Mouse (Mus musculus): ENCODE measurements around the gene Rbm6. TPM values are rescaled to one million over a fixed set of nuclear protein-coding genes. Genes with fewer than 3 reads are reported as not detected.

Rbm6 gene
- polyA plus RNA-seq, 1 experiment from 2014 or later, result 40.2 TPM

- no peaks in the 10 kb centered on the region for H3K9me3 ChIP-seq (replicated peaks; ENCODE audit: low read length)
- H3K4me3 ChIP-seq (replicated peaks; ENCODE audit: low read depth, low read length), result no peak overlapping the region
- H3K27ac ChIP-seq, result no peak overlapping the region
- TF ChIP-seq CTCF (IDR thresholded peaks at IDR 0.05; ENCODE audit: low read depth), result no peak
- H3K4me1 ChIP-seq (replicated peaks; ENCODE audit: insufficient read depth, low read length), result no peaks in the 10 kb centered on the region
- H3K36me3 ChIP-seq (ENCODE audit: insufficient read depth, low read length), result peaks cover 93% of the 10 kb centered on the region
- no peak overlapping the region for H3K9ac ChIP-seq (ENCODE audit: low read depth, low read length)
- H3K4me2 ChIP-seq (ENCODE audit: low read length), result no peak overlapping the region
- H3K27me3 ChIP-seq (ENCODE audit: insufficient read depth, low read length), result no peaks in the 10 kb centered on the region
- DNase-seq (ENCODE audit: low spot score) (no peak), ATAC-seq (replicated peaks; ENCODE audit: low FRiP score, low read depth) (no peak)
- 97% methylated on average over 3 of the region's 3 CpGs for WGBS
Measured at GRCm38 (mm10) chr9:107748063-107748462, 125.0 kb downstream of the Rbm6 start.

DNA sequence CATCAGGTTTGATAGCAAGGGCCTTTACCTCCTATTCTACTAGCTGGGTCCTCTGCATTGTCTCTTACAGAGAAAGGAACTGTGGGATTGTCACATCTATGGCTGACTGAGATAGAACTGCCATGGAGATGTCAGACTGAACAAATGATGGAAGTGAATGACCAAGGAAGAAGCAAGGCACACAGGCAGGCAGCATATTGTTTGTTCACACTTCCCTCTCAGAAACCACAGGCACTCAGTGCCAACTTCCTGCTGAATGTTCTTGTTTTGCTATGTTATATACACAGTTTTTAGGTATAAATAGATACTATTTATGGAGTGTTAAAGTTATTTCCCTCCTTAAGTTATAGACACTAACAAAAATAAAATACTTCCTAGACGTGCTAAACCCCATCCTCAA is 125.7 kb downstream of the Rbm6 start:
- H3K4me2 ChIP-seq (ENCODE audit: low read length), result no peak overlapping the region
- H3K27me3 ChIP-seq (ENCODE audit: insufficient read depth, low read length), result no peaks in the 10 kb centered on the region
- TF ChIP-seq CTCF (IDR thresholded peaks at IDR 0.05; ENCODE audit: low read depth), result no peak
- H3K27ac ChIP-seq, result no peak overlapping the region
- no peak overlapping the region for H3K9ac ChIP-seq (ENCODE audit: low read depth, low read length)
- H3K36me3 ChIP-seq (ENCODE audit: insufficient read depth, low read length), result peaks cover 93% of the 10 kb centered on the region
- WGBS, result 91% methylated on average over 1 of the region's 1 CpGs
- H3K4me3 ChIP-seq (replicated peaks; ENCODE audit: low read depth, low read length), result no peak overlapping the region
- DNase-seq (ENCODE audit: low spot score) (no peak), ATAC-seq (replicated peaks; ENCODE audit: low FRiP score, low read depth) (no peak)
- no peaks in the 10 kb centered on the region for H3K4me1 ChIP-seq (replicated peaks; ENCODE audit: insufficient read depth, low read length)
- no peaks in the 10 kb centered on the region for H3K9me3 ChIP-seq (replicated peaks; ENCODE audit: low read length)

- no peaks in the 10 kb centered on the region for H3K9me3 ChIP-seq (replicated peaks; ENCODE audit: low read length)
- no peaks in the 10 kb centered on the region for H3K4me1 ChIP-seq (replicated peaks; ENCODE audit: insufficient read depth, low read length)
- 92% methylated on average over 3 of the region's 3 CpGs for WGBS
- no peaks in the 10 kb centered on the region for H3K27me3 ChIP-seq (ENCODE audit: insufficient read depth, low read length)
- H3K4me3 ChIP-seq (replicated peaks; ENCODE audit: low read depth, low read length), result no peak overlapping the region
- no peak for ATAC-seq (replicated peaks; ENCODE audit: low FRiP score, low read depth)
- H3K9ac ChIP-seq (ENCODE audit: low read depth, low read length), result no peak overlapping the region
- TF ChIP-seq CTCF (IDR thresholded peaks at IDR 0.05; ENCODE audit: low read depth), result peak; percentile 57
- H3K27ac ChIP-seq, result no peak overlapping the region
- no peak overlapping the region for H3K4me2 ChIP-seq (ENCODE audit: low read length)
- H3K36me3 ChIP-seq (ENCODE audit: insufficient read depth, low read length), result peaks cover 93% of the 10 kb centered on the region
- no peak for DNase-seq (ENCODE audit: low spot score)
Measured at GRCm38 (mm10) chr9:107746679-107747078, 126.4 kb downstream of the Rbm6 start.

DNA sequence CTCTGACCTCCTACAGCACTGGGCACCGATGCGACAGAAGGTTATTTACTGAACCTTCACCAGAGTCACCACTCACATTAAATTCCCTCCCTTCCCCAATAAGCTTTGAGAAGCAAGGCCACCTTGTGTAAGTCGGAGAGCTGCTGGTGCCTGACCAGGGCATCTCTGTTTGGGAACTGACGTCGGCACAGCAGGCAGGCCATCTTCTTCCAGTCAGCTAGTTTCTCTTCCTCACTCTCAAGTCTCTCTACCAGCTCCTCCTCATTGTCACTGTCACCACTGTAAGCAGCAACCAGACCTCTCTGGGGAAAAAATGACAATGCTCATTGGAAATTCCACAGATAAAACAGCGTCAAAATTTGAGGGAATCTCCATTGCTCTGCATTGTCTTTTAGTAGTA is 129.0 kb downstream of the Rbm6 start:
- no peak for TF ChIP-seq CTCF (IDR thresholded peaks at IDR 0.05; ENCODE audit: low read depth)
- ATAC-seq (replicated peaks; ENCODE audit: low FRiP score, low read depth) (no peak), DNase-seq (ENCODE audit: low spot score) (no peak)
- 91% methylated on average over 6 of the region's 6 CpGs for WGBS
- Histone ChIP-seq H3K36me3 (ENCODE audit: insufficient read depth, low read length) (peaks cover 90% of the 10 kb centered on the region), H3K4me3 (replicated peaks; ENCODE audit: low read depth, low read length) (no peak overlapping the region), H3K4me2 (ENCODE audit: low read length) (no peak overlapping the region), H3K27ac (no peak overlapping the region), H3K9me3 (replicated peaks; ENCODE audit: low read length) (no peaks in the 10 kb centered on the region), H3K27me3 (ENCODE audit: insufficient read depth, low read length) (no peaks in the 10 kb centered on the region), H3K4me1 (replicated peaks; ENCODE audit: insufficient read depth, low read length) (no peaks in the 10 kb centered on the region), H3K9ac (ENCODE audit: low read depth, low read length) (no peak overlapping the region)

DNA sequence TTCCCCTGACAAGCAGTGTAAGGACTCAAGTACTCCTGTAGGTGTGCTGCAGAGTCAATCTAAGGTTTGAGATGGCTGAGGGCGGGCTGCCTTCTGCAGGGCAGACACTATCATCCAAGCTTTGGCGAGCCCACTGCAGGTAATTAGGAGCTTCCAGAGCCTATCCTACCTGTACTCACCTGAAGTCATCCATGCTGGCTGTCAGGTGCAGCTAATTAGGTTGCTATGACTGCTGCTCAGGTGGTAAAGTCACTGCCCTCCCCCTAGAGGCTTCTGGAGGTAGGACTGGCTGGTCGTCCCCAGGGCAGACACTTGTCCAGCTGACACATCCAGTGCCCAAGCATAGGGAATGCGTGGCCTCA is 134.2 kb downstream of the Rbm6 start:
- TF ChIP-seq CTCF (IDR thresholded peaks at IDR 0.05; ENCODE audit: low read depth), result peak; percentile 69
- H3K4me2 ChIP-seq (ENCODE audit: low read length), result no peak overlapping the region
- DNase-seq (ENCODE audit: low spot score) (peak; percentile 61), ATAC-seq (replicated peaks; ENCODE audit: low FRiP score, low read depth) (peak; percentile 49)
- H3K36me3 ChIP-seq (ENCODE audit: insufficient read depth, low read length), result peaks cover 42% of the 10 kb centered on the region
- no peaks in the 10 kb centered on the region for H3K9me3 ChIP-seq (replicated peaks; ENCODE audit: low read length)
- H3K4me1 ChIP-seq (replicated peaks; ENCODE audit: insufficient read depth, low read length), result peaks cover 24% of the 10 kb centered on the region
- H3K4me3 ChIP-seq (replicated peaks; ENCODE audit: low read depth, low read length), result no peak overlapping the region
- no peak overlapping the region for H3K9ac ChIP-seq (ENCODE audit: low read depth, low read length)
- 56% methylated on average over 4 of the region's 4 CpGs for WGBS
- H3K27ac ChIP-seq, result no peak overlapping the region
- H3K27me3 ChIP-seq (ENCODE audit: insufficient read depth, low read length), result no peaks in the 10 kb centered on the region

DNA sequence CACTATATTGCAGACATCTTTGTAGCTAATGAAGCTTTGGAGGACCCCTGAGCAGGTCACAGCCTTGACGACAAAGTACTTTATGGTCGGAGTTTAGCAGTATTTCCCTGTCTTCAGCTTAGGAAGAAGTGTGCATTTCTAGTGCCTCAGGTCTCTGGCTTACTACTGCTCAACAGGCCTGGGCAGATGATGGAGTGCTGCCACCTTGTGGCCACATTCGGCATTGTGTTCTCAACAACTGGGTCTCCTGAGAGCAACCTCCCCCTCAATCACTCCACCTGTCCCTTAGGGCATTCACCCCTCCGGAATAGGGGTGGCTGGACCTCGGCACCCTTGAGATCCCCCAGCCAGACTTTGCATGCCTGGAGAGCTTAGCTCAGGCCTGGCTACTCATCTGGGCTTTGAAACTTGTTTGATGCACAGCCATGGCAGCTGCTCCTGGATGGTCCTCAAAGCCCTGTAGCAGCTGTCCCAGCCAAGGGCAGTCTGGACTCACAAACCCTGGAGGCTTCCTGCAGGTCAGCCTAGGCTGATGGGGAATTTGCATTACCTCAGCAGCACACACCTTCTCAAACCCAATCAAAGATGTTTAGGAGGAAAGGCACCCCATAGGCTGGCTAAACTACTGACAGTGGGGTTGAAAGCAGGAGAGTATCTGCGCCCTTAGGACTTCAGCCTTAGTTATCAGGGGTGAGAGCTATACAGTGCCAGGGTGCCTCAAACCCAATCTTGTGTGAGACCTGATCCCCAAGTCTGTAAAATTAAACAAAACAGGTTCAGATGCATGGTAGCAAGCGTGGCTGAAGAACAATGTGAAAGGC is 134.8 kb downstream of the Rbm6 start:
- no peak overlapping the region for H3K4me3 ChIP-seq (replicated peaks; ENCODE audit: low read depth, low read length)
- no peaks in the 10 kb centered on the region for H3K9me3 ChIP-seq (replicated peaks; ENCODE audit: low read length)
- H3K36me3 ChIP-seq (ENCODE audit: insufficient read depth, low read length), result peaks cover 37% of the 10 kb centered on the region
- H3K27me3 ChIP-seq (ENCODE audit: insufficient read depth, low read length), result no peaks in the 10 kb centered on the region
- DNase-seq (ENCODE audit: low spot score) (peak; percentile 92), ATAC-seq (replicated peaks; ENCODE audit: low FRiP score, low read depth) (peak; percentile 47)
- no peak overlapping the region for H3K9ac ChIP-seq (ENCODE audit: low read depth, low read length)
- H3K4me1 ChIP-seq (replicated peaks; ENCODE audit: insufficient read depth, low read length), result peaks cover 24% of the 10 kb centered on the region
- H3K27ac ChIP-seq, result no peak overlapping the region
- 20% methylated on average over 7 of the region's 7 CpGs for WGBS
- peak; percentile 98 for TF ChIP-seq CTCF (IDR thresholded peaks at IDR 0.05; ENCODE audit: low read depth)
- H3K4me2 ChIP-seq (ENCODE audit: low read length), result no peak overlapping the region

DNA sequence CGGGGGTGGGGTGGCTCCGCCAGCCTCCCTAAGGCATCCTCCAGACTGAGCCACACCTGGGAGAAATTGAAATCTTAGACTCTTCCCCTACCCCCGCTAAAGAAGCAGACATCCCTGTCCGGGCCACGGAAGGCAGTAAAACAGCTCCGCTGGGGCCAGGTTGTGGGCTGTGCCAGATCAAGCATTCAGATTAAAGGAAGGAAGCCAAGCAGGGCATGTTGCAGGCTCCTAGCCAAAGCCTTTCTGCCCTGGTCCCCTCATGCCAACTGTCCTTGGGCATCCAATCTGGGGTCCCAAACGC is 136.9 kb downstream of the Rbm6 start:
- ATAC-seq (replicated peaks; ENCODE audit: low FRiP score, low read depth) (peak; percentile 44), DNase-seq (ENCODE audit: low spot score) (peak; percentile 77)
- Histone ChIP-seq H3K36me3 (ENCODE audit: insufficient read depth, low read length) (peaks cover 18% of the 10 kb centered on the region; the same call in 1 of the 2 replicates), H3K4me1 (replicated peaks; ENCODE audit: insufficient read depth, low read length) (peaks cover 24% of the 10 kb centered on the region), H3K27ac (peak overlapping the region; percentile 66), H3K4me3 (replicated peaks; ENCODE audit: low read depth, low read length) (0 out of 2 replicates have a peak overlapping the region, but pooled peaks have one; percentile 5), H3K9ac (ENCODE audit: low read depth, low read length) (no peak overlapping the region), H3K27me3 (ENCODE audit: insufficient read depth, low read length) (no peaks in the 10 kb centered on the region), H3K9me3 (replicated peaks; ENCODE audit: low read length) (no peaks in the 10 kb centered on the region), H3K4me2 (ENCODE audit: low read length) (peak overlapping the region; percentile 46)
- TF ChIP-seq CTCF (IDR thresholded peaks at IDR 0.05; ENCODE audit: low read depth), result no peak
- under 1% methylated on average over 7 of the region's 7 CpGs for WGBS

All from kidney, postnatal 0 days (tissue).